Mouse (Mus musculus) retina, adult 2 months (tissue): Measurements from ENCODE around the gene Fcgr1.
A peak's percentile ranks its signal among the peaks of the same experiment; 100 is the strongest.
"Not testable (repeated sequence)": the region's sequence is repeated elsewhere in the genome, so short reads cannot be mapped to it uniquely, and the experiment has no call there.

Source experiments
- DNase-seq: peaks from one replicate; pipeline ENCODE4 v3.0.0-alpha.2; 2012; ENCODE audit warnings: low read depth, low spot score

The Fcgr1 gene

DNA sequence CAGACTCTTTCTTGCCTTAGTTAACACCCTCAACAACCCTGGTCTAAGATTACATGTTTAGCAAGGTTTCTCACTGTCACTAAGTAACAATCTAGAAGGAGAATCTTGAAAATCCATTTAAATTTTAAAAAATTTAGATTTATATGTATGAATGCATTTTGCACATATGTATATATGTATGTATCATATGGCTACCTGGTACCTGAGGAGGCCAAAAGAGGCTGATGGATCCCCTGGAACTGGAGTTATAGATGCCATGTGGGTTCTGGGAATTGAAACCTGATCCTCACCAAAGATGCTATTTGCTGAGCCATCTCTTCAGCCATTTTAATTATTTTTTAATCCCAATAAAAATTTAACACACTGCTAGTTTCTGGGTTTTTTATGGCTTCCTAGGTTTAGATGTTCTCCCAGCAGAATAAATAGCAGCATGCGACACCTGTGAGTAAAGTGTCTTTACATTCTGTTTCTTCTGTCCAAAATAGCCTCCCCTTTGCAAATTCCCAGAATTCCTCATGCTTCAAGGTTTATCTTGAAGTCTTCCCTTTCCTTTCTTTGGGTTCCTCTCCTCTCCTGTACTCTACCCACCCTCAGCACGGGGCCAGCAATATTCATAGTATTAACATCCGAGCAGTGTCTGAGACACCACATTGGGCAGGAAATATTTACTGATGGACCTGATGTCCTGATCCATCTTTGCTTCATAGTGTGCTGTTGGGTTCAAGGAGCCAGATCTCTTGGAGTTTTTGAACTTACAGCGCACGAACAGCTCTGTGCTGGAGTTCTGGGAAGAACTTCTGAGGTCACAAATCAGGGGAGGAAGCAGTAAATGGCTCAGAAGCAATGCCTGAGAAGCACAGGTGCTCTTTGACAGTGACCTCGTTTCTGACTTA, 45.4 kb downstream of the Fcgr1 start:
- no peak for DNase-seq

DNA sequence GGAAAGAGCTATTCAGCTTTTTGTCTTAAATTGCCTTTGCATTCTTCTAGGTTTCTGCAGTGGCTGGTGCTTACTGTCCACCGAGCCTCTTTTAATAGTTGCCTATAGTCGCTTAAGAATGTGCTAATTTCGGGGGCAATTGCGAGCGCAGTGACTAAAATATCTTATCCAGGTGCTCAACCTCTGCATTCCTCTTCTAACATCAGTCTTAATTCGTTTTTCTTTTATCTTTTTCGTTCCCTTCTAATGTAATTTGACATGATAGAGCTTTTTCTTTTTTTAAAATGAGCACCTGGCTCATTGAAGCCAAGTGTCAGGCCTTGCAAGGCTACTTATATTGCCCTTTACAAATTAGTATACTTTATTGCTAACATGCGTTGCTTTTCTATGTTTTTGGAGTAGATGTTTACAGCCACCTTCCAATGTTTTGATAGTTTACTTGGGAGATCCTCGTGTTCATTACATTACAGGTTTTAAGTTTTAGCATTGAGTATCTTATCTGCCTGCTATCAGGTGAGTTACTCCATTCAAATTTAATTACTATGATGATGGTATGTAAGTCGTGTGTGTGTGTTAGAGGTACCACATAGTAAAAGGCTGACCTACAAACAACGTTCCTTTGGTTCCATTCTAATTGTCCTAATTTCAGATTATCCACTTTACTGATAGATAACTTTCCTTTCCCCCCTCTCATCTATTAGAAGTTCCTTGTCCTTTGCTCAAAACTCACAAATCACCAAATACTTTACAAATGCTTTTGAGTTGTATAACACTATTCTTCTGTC, 46.2 kb downstream of the Fcgr1 start:
- no peak for DNase-seq

DNA sequence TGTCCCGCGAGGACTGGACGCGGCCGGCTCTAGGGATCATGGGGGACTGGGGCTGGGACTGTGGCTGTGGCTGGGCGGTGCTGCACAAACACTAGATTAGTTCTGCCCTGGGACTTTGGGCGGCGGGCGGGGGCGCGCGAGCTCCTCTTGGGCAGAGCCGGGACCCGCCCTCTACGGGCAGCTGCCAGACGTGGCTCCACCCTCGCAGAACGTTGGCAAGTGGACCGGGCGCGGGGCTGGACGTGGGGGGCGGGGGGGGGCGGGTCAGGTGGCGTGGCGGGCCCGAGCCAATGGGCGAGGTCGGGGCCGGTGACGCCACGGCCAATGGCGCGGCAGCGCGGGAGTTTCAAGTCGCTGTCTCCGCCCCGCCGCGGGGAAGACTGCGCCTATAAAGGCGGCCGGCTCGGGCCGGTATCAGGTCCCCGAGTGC, 47.3 kb downstream of the Fcgr1 start, which contains the start of gene Hist2h3c1:
Gene Hist2h3c1 (plus strand): TSS at position 259 of the 430 bp plus-strand sequence.
- not testable (repeated sequence) for DNase-seq

DNA sequence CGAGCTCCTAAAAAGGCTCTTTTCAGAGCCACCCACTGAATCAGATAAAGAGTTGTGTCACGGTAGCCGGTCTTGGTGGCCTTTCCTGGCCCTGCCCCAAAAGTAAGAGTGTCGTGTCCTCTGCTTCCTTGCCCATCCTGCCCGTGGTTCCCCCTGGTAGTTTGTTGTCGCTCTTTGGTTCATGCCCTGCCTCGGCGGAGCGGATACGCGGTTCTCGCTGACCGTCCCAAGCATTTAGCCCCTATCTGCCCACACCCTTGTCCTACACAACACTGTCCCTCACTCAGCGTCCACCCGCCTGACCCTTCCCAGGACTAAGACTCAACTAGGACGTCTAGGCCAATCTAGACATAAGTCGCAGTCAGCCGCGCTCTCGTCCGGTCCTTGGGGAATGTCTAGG, 47.8 kb downstream of the Fcgr1 start:
- not testable (repeated sequence) for DNase-seq

DNA sequence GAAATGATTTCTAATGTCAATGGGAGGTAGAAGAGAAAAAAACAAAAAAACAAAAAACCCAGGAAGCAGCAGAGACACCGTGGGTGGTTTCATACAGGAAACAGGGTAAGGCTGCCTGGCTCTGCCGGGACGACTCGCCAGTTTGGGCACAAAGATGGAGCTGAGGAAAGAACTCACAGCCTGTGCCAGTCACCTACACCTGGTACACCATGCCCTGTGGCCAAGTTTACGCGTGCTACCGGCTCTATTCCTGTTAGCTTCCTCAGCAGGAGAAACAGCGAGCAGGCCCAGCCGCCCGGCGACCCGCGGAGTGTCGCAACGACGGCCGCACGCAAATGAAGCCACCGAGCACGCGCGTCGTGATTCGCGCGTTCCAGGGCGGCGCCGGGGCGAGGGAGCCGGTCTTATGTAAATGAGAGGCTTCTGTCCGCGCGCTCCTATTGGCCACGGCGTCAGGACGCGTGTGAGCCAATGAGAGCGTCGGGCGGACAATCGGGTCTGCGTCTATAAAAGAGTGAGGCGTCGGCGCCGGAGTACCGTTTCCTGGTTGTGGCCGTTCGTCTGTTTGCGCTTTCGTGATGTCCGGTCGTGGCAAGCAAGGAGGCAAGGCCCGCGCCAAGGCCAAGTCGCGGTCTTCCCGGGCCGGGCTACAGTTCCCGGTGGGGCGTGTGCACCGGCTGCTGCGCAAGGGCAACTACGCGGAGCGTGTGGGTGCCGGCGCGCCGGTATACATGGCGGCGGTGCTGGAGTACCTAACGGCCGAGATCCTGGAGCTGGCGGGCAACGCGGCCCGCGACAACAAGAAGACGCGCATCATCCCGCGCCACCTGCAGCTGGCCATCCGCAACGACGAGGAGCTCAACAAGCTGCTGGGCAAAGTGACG, 48.5 kb downstream of the Fcgr1 start, which contains the start of gene Hist2h2aa1:
Gene Hist2h2aa1 (plus strand): TSS at position 495 of the 884 bp plus-strand sequence.
- DNase-seq, result not testable (repeated sequence)

DNA sequence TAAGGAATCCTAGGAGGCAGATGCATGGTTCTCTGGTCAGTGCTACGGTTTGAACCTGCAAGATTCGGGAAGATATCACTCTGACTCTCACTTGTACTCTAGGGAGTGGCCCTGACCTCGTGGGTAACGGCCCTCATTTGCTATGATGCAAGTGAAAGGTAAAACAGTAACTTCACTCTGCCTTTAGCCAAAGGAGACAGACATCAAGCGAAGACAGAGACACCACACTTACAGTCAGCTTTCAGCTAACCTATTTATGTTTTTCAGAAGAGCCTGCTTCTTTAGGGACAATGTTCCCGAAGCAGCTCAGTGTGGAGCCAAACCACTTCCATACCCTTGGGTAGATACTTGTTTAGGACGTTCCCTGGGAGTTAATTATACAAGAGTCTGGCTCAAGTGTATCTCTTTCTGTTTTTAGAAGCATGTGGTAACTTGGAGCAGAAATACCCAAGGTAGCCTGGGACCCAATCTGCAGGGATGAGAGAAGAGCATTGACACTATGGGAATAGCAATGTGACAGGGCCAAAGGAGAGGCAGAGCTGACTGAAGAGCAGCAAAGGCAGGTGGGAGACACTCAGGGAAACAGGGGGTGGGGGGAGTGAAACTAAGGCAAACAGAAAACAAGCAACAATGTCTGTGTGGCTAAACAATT, 49.7 kb downstream of the Fcgr1 start:
- no peak for DNase-seq

DNA sequence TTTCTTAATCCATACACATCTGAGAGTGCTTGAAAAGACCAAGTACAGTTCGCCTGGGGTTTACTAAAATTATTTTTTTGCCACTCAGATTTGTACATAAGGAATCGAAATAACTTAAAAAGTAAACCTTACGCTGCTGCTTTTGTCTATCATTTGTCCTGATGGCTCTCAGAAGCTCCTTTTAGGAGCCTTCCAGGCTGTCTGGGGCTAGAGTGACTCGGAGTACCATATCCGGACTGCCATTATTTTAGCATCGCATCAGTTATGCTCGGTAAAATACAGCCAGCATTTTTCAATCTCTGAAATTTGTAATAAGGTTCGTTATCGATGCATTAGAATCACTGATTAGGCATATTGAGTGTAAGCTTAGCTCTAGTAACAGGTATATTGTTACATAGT, 53.0 kb downstream of the Fcgr1 start:
- DNase-seq, result no peak

DNA sequence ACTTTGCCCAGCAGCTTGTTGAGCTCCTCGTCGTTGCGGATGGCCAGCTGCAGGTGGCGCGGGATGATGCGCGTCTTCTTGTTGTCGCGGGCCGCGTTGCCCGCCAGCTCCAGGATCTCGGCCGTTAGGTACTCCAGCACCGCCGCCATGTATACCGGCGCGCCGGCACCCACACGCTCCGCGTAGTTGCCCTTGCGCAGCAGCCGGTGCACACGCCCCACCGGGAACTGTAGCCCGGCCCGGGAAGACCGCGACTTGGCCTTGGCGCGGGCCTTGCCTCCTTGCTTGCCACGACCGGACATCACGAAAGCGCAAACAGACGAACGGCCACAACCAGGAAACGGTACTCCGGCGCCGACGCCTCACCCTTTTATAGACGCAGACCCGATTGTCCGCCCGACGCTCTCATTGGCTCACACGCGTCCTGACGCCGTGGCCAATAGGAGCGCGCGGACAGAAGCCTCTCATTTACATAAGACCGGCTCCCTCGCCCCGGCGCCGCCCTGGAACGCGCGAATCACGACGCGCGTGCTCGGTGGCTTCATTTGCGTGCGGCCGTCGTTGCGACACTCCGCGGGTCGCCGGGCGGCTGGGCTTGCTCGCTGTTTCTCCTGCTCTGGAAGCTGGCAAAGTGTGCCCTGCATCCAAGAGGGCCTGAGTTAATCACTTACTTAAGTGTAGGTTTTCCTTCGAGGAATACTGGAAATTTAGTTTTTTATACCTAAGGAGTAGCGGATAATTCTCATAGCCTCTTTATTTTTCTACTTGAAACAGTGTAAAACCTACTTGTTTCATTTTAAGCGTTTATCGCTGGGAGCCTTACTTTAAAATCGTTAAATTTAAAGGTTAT, 53.6 kb downstream of the Fcgr1 start, which contains the start of gene Hist2h2aa2:
Gene Hist2h2aa2 (minus strand): TSS at position 328 of the 850 bp plus-strand sequence.
- peak; percentile 38 for DNase-seq

DNA sequence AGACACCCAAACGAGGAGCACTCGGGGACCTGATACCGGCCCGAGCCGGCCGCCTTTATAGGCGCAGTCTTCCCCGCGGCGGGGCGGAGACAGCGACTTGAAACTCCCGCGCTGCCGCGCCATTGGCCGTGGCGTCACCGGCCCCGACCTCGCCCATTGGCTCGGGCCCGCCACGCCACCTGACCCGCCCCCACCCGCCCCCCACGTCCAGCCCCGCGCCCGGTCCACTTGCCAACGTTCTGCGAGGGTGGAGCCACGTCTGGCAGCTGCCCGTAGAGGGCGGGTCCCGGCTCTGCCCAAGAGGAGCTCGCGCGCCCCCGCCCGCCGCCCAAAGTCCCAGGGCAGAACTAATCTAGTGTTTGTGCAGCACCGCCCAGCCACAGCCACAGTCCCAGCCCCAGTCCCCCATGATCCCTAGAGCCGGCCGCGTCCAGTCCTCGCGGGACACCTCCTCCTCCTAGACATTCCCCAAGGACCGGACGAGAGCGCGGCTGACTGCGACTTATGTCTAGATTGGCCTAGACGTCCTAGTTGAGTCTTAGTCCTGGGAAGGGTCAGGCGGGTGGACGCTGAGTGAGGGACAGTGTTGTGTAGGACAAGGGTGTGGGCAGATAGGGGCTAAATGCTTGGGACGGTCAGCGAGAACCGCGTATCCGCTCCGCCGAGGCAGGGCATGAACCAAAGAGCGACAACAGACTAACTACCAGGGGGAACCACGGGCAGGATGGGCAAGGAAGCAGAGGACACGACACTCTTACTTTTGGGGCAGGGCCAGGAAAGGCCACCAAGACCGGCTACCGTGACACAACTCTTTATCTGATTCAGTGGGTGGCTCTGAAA, 54.6 kb downstream of the Fcgr1 start, which contains the start of gene Hist2h3c2:
Gene Hist2h3c2 (minus strand): TSS at position 174 of the 840 bp plus-strand sequence.
- DNase-seq, result not testable (repeated sequence)

DNA sequence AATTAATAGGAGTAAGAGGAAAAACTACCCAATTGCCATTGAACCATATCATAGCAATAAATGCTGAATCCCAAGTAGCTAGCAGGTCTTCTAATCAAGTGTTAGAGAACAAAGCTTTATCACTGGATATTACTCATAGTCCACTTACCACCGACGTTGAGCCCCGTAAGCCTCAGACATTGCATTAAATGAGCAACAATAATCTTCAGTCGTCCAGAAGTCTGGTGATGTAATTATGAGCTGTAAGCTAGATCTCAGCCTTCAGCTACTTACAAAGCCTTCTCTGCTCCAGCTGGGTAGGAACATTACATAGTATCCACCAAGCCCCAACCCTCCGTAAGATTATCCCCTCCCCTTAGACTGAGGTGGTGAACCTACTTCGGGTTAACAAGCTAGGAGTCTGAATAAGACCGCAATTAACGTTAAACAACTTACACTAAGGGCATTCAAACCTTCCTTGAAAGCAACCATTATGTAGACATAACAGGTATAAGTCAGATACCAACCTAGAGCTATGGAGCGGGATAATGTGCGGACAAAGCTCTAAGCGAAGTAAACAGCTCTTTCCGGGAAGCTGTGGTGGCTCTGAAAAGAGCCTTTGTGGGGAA, 55.8 kb downstream of the Fcgr1 start:
- DNase-seq, result no peak

DNA sequence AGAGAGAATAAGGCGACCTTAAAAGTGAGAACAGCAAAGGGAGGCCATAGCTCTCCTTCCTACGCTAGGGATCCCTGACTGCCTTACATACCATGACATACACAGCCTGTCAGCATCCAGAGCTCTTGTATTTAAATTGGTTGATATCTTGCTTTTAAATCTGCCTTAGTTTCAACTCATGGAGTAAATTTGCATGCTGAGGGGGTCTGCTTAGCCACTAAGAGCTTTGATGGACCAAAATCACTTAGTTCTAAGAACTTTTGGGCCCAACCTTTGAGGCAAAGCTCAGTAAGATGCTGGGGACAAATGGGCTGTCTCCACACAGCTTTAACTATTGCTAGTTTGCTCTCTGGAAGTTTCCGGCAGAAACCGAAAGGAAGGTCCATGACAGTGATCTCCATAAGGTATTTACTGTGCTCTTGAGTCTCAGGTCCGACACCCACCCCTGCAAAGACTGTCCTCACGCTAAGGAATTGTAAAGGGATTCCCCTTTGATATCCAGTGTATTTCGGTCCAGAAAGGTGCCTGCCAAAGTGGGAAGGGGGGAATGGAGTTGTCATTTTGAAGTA, 56.4 kb downstream of the Fcgr1 start:
- DNase-seq, result no peak

DNA sequence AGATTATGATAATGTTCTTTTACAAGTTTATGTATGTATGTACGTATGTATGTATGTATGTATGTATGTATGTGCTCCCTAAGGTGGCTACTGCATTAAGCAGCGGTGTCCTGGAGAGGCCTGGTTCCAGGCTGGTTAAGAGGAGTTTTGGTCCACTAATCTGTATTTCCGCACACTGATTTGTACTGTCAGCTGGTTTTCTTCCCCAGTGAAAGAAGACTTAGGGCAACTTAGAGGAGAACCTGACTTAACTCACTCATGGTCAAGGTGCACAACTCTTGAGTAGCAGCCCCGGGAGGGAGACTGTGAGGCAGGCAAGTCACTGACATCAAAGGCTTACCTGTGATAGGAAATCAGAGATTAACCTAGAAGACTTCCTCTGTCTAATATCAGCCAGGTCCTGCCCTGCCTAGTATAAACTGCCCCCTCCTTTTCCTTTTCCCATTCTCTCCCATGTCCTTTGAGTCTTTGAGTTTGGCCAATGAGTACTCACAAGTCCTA, 56.9 kb downstream of the Fcgr1 start:
- DNase-seq, result no peak

DNA sequence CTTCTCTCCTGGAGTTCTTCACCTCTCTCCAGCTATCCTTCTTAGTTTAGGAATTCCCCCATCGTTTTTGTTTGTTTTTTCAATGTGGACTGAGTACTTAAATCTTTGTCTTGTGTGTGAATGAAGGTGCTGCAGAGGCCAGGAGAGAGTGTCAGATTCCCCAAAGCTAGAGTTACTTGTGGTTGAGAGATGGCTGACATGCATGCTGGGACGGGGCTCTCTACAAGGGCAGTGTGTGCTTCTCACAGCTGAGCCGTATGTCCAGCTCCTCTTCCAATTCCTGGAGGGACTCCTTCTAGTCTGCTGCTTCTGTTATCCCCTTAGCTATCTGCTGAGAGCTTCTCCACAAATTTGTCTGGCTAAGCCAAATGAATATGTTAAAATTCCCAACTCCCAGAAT, 57.9 kb downstream of the Fcgr1 start:
- DNase-seq, result no peak

DNA sequence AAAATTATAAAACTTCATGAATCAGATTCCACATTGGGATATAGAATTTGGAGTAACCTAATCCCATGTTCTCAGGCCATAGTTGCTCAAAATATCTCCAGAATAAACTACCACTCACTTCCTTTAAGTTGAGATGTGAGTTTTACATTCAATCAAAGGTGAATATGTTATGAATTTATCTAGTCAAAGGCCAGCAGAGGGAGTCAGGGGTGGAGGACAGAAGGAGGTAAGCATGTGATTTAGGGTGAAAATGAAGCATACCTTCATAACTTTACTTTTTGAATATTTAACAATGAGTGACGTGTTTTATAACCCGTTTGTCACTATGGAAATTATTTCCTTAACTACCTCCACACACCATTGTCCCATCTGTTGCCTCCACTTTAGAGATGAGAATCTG, 58.9 kb downstream of the Fcgr1 start:
- DNase-seq, result no peak
